Mouse (Mus musculus): ENCODE measurements at regions not wholly inside any gene's neighbourhood (a gene's known extent, or its start where the extent isn't known, plus 50 kb on each side); places are given as distances from the start of the nearest gene placed in this dataset.

DNA sequence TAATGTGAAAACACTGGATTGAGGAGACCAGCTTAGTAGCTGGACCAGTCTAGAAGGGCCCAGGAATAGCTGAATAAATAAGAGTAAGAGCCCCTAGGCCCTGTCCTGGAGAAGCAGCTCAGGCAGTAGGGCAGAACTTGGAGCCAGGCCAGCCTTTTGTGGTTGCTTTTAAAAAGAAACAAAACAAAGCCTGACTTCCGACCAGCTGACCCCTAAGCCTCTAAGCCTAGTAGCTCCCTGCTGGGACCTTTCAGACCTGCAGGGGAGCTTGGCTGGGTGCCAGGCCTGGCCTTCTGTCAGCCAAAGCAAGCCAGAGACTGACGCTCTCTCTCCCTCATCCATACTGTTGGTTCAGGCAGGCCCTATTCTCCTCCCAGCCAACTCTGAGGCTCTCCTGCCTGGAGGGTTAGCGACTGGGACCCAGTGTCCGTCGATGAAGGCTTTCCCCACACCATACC is 1183.7 kb upstream of the A1bg start:
- DNase-seq (ENCODE audit: low spot score): no peak

DNA sequence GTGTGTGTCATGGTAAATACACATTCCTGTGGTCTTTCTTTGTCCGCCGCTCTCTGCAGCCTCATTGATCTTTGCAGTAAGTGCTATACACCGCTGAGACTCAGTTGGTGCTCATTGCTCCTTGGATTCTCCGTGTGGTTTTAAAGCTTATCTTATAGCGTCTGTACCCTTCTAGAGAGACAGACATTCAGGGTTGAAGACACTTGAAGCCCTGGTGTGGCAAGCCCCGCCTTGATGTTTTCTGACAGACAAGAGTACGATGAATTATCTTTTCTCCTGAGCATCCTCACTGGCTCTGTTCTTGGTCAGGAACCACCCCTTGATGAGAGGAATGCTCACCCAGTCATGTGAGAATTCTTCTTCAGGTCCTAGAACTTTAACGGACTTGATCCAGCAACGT is 1182.7 kb upstream of the A1bg start:
- no peak for DNase-seq (ENCODE audit: low spot score)

DNA sequence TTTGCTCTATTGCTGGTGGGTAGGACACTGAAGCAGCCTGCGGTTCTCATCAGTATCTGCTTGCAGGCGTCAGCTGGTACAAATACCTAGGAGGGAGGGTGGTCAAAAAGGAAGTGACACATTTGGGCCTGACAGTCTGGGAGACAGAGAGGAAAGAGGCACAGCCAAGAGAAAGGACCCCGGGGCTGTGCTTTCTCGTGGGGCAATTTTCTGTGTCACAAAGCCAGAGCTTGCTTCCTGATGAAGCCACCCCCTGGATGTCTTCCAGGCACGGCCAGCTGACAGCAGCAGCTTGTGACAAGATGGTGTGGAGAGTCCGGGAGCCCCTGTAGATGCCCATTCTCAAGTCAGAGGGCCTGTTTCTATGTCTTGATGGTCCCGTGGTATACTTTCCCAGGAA is 1181.8 kb upstream of the A1bg start:
- no peak for DNase-seq (ENCODE audit: low spot score)

DNA sequence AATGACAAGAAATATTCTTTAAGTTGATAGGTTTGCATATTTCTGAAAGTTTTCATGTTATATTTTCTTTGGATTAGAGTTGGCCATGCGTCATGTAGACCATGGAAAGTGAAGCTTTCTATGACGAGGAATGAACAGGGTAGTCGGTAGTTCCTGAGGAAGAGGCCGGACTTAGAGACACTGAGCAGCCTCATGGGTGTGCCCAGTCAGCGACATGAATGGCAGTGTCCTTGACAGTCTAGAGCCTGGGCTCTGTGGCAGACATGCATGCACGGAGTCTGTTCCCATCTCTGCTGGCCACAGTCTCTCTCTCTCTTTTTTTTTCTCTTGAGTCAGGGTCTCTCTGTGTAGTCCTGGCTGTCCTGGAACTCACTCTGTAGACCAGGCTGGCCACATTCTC is 1176.9 kb upstream of the A1bg start:
- DNase-seq (ENCODE audit: low spot score): no peak

DNA sequence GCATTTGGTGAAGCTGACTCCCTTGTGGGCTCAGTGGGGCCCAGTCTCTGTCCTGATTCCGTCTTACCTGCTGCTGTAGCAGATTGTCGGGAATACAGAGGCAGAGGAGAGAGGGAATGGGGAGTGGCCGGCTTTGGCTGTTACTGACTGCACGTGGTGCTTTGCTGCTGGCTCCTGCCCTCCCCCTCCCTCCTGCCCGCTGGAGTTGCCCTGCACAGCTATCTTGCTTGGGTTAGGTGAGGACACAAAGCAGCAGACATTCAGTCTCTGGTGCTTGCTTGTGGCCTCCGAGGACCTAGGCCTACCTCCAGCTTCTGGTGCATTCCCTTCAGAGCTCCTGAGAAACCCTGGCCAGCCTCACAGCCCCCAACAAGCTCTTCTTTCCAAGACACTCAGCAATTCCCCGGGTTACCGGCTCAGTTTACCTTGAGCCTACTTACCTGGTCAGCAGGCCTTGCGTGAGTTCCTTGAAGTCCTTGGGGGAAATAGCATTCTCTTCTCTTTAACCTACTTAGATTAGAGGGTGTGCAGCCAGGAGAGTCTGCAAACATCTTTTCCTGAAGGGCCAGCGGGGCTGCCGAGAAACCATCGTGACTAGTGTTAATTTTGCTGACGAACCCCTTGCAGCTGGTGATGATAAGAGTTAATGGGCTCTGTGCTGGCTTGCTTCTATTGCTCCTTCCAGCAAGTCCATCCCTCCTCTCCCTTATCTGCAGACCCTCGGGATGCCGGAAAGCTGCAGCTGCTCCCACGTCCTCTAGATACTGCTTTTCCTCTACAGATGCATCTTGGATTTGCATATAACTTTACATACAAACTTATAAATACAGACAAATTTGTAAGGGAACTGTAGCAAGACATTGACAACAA is 1176.2 kb upstream of the A1bg start:
- DNase-seq (ENCODE audit: low spot score): no peak

DNA sequence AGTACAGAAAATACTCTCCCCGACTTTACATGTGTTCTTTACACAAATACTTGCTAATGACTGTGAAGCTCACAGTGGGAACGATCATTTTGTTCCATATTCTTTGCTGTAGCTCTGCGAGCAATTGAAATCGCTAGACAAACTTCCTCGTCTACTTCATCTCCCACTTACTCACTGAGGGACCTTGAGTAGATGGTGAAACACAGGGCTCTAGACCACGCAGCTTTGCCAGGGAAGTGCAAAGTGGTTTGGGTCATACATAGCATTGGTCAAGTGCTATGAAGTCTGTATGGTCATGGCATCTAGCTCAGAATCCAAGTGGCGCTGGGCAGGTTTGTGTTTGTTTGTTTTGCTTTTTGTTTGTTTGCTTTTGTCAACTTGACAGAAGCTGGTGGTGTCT is 1174.0 kb upstream of the A1bg start:
- no peak for DNase-seq (ENCODE audit: low spot score)

DNA sequence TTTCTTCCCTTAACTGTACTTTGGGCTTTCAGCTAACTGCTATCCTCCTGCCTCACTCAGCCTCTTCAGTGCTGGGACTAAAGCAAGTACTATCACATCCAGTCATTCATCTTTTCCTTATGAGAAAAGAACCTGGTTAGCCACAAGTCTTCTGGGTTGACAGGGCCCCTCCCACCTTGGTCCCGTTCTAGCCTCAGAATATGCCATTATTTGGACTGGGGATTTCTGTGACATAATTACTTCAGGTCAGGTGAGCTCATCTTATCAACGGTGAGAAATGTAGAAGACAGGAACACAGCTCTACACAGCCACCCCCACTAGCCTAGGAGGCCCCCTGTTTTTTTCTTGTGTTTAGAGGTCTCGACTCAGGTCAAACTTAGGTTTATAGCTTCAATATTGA is 1172.4 kb upstream of the A1bg start:
- DNase-seq (ENCODE audit: low spot score): no peak

DNA sequence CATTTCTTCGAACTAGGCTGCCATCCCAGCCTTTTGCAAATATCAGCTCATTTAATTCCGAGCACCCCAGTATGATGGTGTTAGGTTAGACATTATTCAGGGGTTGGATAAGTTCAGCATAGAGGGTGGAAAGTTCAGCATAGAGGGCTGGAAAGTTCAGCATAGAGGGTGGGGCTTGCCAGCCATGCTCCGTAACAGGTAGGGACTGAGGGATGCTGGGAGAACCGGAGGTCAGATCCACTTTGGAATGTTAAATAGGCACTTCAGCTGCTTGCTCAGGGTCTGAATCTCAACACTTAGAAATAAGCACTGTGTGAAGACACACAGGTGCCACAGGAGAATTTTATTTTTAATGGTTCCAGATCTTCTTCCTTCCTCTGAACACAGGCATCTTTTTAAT is 1170.9 kb upstream of the A1bg start:
- no peak for DNase-seq (ENCODE audit: low spot score)

DNA sequence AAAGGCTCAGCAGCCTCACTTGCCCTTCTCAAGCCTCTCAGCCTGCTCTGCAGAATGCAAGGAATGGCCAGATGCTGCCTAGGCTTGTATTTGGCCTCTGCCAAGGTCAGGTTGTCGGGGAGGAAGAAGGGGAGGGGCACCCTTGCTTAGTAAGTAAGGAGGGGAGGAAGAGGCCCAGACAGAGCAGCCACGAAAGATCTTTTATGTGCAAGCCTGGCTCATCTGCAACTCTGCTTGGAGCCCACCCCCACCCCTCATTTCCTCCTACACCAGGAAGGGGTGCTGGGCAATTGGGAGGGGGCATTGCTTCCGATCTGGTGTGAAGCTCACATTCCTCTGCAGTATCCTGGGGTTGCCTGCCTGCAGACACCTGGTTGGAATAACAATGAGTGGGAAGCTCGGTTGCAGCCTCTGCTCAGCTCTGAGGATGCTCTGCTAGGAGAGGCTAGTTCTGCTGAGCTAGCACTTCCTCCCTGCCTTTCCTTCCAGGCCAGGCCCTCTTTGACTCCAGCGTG is 1169.9 kb upstream of the A1bg start:
- DNase-seq (ENCODE audit: low spot score): peak; percentile 76

DNA sequence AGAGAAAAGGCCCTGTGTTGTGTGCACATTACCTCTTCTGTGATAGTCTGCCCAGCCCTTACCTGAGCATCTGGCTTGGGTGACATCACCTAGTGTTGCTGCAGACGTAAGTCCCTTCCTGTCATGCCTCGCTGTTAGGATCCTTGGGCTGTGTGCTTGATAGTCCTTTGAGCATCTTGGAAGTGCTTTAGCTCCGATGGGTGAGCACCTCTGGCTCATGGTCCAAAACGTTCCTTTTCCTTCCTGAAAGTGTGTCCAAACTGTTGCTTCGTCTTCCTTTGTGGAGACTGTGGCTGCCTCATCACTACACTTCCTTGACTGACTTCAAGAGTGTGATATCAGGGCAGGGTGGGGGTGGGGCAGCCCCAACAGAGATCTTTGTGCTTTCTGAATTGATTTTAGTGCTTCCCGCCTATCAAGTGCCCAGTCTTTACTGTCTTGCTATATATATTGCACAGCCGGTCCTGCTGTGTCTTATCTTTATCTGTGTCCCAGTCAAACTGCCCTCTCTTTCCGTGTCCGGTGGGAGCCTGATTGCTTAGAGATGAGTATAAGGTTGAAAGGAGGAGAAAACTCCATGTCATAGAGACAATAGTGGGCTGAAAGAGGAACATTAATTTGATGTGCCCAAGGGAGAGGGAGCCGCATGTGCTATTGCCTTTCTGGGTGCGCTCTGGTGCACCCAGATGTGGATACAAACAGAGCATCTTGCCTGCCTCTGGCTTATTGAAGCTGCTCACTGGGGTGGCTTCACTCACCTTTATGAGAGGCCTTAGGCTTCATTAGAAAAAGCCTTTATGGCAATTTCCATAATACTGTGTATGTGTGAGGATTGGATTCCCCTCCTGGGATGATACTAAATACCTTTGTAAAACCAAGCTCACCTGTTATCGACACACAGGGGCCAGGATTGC is 1169.2 kb upstream of the A1bg start:
- no peak for DNase-seq (ENCODE audit: low spot score)

DNA sequence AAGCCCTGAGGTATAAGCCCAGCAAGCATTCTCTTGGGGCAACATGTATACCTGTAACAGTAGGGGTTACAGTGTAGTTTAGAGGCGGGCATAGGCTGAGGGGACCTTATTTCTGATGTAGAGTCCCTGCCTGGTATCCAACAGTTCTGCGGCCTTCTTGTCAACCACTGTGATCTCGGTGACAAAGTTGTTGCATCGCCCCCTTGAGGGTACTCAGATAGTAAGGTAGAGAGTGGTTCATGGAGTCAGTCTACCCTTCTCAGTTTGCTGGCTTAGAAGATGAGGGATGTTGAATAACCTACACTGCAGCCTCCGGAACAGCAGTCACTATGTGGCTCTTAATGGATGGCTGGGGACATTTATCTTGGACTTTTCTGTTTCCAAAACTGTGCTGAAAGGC is 1168.3 kb upstream of the A1bg start:
- DNase-seq (ENCODE audit: low spot score): no peak

DNA sequence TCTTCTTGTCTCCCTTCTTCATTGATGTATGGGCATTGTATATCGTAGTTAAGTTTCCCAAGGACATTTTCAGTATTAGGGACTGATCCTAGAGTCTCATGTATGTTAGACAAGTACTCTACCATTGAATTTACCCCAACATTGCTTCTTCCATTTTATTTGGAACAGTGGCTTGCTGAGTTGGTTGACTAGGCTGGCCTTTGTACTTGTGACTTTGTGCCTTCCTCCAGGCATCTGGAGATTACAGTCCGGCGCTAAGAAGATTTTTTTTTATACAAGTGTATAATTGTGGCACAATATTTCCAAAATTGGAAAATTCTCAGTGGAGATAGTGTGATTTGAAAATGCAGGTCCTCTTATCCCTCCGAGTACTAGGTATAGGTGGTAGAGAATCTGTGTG is 1165.5 kb upstream of the A1bg start:
- no peak for DNase-seq (ENCODE audit: low spot score)

DNA sequence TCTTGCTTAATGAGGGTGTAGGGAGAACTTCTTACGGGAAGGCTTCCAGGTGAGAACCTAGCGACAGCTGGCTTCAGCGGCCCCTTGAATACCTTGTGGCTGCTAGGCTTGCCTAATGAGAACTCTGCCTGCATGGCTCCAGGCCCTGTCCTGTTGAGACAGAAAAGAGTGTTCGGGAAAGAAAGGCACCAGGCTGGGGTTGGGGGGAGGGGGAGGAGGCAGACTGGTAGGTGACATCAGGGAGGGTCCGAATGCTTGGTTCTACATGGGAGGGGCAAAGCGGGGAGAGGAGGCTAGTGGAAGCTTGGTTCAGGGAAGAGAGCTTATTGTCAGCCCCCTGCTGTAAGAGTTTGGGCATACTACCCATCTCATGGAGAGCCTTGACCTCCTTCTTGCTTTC is 1164.9 kb upstream of the A1bg start:
- DNase-seq (ENCODE audit: low spot score): no peak

DNA sequence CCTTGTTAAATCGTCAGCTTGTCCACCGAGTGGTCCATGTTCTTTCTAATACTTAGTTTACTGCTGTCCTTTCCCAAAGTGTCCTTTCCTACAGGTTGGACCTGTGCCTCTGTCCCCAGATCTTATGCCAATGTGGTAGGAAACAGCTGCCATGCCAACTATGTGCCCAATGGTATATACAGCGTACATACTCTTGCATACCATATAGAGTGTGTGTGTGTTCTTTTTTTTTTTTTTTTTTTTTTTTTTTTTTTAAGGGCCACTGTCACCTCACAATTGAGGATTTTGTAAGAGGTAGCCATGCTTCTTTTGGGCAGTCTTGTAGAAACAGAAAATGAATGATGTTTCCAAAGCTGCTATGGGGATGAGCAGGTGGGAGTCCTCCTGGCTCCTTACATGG is 1163.2 kb upstream of the A1bg start:
- no peak for DNase-seq (ENCODE audit: low spot score)

DNA sequence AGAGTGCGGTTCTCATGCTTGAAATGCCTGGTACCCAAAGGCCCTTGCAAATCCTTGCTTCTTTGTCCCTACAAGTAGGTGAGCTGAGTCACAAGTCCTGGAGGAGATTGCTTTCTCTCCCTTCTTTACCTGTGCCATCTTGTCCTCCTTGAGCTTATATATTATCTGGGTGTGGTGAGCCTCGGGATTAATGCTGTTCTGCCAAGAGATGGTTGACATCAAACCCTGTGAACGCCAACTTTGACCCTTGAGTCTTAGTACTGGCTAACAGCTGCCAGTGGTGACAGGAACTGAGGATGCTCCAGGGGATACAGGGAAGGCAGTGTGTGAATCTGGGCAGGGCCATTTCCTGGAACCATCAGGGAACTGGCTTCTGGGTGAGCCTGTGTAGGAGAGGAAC is 1160.5 kb upstream of the A1bg start:
- no peak for DNase-seq (ENCODE audit: low spot score)

DNA sequence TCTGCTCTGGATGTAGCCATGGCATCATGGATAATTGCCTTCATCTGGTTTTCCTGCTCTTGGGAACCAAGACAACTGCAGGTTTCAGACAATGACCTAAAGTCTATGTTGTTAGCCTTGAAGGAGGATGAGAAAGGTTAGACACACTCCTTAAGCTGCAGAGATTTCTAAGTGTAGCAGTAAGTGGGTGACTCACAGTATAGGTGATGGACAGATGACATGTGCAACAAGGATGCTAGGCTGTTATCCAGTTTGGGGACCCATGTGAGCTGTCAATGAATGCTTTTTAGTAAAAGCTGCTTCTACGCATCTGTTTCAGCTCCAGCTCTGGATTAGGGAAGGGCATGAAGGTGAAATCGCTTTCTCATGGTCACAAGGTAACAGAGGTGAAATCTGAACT is 1159.7 kb upstream of the A1bg start:
- no peak for DNase-seq (ENCODE audit: low spot score)

DNA sequence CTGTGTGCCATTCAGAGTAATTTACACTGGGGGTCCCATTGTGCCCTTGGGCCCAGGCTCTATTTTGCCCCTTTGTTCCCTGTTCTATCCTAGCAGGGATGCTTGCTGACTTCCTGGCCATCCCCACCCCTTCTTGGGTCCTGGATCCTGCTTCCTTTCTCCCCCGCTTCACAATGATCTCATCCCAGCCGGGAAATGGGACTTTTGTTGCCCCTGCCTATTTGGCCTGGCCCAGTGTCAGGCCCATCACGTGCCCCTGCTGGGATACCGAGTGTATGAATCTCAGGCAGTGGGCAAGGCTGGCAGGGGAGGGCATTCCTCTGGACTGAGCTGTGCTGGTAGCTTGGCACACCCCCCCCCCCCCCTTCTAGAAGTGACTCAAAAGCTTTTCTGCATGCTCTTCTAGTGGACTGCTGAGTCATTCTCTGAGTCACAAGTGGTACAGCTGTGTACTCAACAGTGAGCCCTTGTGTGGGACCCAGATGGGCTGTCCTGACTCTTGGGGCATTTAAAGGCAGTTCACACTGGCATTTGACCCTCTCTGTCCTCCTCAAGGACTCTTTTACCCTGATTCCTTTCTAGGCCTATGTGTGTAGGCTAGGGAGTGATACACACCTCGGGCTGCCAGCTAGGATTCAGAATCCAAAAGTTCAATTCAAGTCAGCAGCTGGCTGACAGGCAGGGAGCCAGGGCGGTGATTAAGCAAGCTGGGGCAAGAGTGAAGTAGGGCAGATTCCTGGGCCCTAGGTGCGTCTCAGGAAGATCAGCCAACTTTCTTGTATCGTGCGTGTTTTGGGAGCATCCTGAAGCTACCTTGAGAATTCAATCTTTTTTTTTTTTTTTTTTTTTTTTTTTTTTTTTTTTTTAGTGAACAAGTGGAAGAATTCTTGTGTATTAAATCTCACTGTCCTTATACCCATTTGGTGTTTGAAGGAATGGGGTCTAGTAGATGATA is 1156.6 kb upstream of the A1bg start:
- DNase-seq (ENCODE audit: low spot score): no peak

DNA sequence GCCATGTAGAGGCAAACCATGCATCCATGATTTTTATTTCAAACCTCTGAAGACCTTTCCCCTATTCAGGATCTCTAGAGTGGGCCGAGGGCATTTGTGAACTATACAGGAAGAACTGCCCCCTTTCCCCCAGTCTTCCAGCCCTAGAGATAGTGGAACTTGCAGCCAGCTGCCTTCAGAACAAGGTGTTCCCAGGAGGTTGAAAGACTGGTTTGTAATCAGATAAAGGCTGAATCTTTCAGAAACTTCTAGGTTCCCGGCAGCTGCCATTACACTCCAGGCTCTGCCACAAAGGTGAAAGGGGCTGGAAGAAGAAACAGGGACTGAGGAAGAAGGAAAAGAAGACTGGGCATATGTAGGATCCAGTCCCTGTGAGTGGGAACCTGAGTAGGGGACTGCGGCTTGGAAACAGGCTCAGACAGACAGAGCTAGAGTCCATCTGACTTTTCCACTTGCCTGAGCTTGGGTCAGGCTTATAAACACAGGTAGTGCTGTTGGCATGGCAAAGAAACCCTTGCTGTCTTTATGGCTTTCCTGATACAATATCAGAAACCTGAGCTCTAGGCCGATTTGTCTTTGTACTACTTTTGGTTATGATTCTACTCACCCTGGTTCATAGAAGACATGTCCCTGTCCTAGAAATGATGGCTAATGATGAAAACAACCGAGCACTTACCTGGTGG is 1153.9 kb upstream of the A1bg start:
- DNase-seq (ENCODE audit: low spot score): no peak

DNA sequence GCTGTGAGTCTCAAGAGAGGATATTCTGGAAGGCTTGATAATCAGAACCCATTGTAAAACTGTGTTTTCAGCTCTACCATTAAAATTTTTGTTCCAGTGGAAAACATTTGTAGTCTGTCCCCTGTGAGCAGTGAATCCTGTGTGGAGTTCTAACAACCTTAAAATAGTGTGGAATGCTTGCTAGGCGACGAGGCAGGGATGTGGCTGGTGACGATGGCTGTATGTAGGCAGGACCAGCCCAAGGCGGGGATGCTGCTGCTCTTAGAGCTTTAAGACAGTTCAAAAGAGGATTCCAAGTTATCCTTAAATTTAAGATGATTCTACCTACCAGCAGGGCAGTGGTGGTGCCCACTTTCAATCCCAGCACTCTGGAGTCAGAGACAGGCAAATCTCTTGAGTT is 1151.9 kb upstream of the A1bg start:
- no peak for DNase-seq (ENCODE audit: low spot score)

DNA sequence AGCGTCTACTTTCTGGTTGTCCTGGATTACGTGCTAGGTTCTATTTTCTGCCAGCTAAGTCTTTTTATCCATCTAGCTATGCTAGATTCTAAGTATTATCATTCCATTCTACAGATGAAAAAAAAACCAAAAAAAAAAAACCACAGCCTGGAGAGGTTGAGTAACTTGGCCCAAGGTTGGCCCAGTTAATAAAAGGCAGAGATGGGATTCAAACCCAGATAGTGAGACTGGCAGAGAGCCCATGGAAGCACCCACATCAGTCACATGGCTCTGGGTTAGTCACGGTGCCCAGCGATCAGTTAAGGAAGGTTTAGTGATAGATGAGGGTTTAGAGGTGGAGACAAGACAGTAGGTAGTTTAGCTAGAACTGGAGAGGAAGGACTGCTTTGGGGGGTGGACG is 1150.8 kb upstream of the A1bg start:
- no peak for DNase-seq (ENCODE audit: low spot score)

DNA sequence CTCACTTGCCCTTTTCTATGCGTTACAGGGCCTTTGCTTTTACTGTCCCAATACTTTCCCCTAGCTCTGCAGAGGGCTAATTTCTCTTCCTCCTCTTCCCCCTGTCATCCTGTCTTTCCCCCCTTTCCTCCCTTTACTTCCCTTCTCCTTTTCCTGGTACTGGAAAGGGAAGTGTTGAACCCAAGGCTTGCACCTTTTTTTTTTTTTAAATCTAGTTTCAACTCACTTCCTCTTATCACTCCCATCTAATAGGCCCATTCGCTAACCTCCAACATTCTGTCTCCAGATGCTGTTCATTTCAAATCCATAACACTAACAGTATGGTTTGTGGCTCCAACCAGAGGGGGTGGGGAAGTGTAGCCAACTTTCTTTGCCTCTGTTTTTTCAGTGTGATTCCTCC is 1148.5 kb upstream of the A1bg start:
- no peak for DNase-seq (ENCODE audit: low spot score)

All from thymus, postnatal 0 days (tissue).